Mouse (Mus musculus) T-cell, adult 2 months (primary cell): ENCODE measurements around the gene Tbx5.
"Not testable (repeated sequence)": the region's sequence is repeated elsewhere in the genome, so short reads cannot be mapped to it uniquely, and the experiment has no call there.

Experiments
- DNase-seq: peaks from one replicate; pipeline ENCODE4 v3.0.0; 2022; ENCODE audit warnings: low spot score

Tbx5 gene

DNA sequence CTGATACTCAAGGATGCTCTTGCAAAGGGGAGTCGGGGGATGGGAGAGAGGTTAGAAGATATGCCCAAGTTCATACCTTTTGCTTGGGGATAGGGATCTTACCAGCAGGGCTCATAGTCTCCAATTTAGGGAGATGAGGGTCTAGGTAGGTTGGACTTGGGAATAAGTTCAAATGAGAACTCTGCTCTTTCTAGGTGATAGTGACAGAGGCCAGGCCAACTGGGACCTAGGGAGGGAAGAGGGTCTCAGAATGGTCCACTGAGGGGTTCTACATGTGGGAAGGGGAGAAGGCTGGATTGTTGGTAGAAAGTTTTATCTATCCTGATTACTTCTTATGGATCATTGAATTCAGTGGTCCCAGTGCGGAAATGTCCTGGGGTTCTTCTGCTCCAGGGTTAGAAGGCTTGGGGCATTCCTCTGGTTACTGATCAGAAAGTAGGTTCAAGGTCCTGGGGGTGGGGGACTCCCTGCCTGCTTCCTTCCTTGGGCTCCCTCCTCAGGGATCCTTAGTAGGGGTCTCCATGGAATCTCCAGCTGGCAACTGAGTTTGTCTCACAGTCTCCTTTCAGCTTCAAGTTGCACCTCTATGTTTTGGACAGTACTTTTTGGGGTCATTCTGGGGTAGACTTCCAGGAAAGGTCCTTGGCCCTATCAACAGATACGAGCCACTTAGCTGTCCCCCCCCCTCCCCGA lies 10.4 kb downstream of the Tbx5 start:
- no peak for DNase-seq

DNA sequence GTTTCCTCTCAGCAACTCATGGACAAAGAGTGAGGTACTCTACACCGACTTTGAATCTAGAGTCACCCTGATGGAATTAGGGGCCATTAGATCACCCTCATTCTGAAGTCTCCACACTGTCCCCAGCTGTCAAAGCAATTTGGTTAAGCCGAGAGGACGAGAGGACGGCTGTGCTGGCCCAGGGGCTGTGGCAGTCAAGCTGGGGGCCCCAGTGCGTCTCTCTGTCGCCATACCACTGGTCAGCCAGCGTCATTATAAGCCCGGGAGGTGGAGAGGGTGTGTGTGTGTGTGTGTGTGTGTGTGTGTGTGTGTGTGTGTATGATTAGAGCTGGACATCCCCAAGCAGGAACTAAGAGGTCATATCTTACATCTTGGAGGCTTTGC lies 10.9 kb downstream of the Tbx5 start:
- no peak for DNase-seq

DNA sequence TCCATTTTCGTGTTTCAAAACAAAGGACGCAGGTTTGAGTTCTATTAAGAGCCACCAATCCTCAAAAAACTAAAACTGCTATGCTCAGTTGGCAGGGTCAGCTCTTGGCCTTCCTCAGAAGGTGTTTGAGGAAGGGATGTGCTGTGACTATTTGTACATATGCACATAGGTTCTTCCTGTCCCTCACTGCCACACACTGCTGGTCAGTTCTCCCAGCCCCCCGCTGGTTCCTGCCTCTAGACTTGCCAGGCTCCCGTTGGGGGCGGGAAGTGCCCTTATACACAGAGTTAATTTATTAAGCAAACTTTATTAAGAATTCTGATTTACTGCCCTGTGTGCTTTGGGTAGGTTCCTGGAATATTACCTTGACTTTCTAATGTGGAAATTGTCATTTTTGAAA lies 11.9 kb downstream of the Tbx5 start:
- no peak for DNase-seq

DNA sequence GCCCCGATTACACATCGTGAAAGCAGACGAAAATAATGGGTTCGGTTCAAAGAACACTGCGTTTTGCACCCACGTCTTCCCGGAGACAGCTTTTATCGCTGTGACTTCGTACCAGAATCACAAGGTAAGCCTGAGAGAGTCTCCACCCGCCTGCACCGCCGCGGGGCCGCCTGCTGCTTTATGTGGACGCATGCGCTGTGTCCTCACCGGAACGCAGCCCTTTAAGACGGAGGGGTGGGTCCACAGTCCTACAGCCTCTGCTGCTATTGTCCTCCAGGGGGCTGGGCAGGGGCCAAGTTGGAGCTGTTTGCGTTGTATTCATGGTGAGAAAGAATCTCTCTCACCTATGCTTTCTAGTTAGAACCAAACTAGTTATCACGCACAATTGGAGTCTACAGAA lies 12.5 kb downstream of the Tbx5 start:
- DNase-seq: no peak

DNA sequence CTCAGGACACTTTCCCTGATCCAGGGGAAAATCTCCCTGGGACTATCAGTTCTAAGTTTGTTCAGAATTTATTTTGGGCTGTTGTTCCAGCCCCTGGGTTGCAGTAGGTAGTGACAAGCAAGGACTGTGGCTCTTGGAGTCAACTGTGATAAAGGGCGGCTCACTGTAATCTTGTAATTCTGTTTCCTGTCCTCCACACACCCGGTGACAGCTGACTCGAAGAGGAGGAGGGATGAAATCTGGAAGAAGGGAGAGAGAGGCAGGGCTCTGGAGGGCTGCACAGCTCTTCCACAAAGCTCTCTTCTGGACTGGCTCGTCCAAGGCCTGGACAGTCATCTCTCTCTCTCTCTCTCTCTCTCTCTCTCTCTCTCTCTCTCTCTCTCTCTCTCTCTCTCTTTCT lies 24.6 kb downstream of the Tbx5 start:
- no peak for DNase-seq

DNA sequence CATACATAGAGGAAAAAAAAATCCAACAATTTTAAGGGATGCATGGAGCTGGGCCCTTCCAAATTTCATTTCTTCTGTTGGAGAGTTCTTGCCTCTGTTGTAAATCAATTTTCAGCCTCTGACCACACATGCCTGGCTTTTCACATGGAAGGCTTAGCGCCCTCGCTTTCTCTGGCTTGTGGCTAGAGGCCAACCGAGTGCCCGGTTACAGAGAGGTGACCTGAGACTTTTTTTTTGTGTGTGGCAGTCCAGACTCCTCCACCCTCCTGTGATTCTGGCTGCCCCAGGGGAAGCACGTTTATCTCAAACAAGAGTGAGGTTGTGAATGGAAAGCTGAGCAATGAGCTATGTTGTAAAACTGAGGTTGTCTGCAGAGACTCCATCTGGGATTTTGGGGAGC lies 28.8 kb downstream of the Tbx5 start:
- no peak for DNase-seq

DNA sequence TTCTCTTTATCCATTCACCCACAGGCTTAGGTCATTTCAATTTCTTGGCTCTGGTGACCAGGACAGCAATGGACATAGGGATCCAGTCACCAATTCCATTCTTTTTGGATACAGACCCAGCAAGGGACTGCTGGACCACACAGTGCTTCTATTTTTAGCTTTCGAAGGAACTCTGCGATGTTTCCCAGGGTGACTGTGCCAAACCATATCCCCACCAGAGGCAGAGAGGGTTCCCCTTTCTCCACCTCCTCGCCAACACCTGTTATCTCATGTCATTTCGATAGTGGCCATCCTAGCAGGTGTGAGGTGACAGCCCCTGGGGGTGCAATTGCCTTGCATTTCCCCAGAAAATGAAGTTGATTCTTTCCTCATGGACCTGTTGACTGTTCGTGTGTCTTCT lies 30.0 kb downstream of the Tbx5 start:
- no peak for DNase-seq

DNA sequence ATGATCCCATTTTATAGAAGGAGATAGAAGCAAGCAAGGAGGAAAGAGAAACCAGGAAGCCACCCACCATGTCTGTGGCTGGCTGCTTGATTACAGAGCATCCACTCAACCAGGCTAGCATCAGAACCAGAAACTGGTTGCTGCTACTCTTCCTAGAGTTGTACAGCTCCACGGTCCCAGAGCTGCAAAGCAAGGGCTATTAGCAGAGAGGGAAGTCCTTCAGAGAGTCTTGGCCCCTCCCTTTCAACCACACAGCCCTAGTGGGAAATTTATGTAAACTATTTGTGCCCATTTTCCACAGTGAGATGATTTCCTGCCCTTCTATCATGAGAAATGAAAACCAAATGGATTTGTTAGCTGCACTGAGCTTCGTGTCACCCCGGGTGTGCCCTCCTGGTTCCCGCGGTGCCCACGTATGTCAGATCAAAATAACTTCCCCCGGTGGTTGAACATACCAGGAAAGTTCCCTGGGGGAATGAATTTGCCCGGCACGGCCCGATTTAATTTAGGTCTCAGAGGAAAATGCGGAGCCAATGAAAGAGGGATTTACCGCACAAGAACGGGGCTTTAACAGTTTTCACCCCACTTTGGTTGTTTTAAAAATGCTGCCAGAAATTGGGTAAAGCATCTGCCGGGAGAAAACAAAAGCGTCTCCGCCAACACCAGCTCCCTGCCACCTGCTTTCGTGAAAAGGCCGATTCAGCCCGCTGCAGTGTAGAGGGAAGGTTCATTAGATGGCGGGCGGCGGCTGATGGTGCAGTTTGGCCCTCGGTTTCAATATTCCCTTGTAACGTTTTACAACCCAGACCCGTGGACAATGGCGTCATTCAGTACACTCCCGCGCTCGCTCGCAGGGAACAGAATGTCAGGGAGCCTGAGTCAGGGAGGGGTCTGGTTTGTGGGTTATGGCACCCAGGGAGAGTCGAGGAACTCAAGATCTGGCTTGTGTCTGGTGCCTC lies 34.1 kb downstream of the Tbx5 start:
- DNase-seq: no peak

DNA sequence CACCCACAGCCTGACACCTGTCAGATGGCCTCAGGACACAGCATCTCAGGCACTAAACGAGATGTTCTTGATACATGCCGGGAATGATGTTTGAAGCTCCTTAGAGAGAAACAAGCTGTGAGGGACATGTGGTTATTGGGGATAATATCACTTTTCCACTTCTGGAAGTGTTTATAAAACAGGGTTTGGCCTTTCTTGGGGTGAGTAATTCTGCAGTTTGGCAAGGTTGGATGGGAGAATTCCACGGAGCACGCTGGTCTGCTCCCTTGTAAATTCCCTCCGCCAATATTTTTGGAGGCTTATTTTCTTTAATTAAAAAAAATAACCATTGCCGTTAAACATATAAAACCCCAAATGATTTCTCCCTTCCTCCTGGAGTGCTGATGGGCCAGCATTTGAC lies 35.5 kb downstream of the Tbx5 start:
- DNase-seq: no peak

DNA sequence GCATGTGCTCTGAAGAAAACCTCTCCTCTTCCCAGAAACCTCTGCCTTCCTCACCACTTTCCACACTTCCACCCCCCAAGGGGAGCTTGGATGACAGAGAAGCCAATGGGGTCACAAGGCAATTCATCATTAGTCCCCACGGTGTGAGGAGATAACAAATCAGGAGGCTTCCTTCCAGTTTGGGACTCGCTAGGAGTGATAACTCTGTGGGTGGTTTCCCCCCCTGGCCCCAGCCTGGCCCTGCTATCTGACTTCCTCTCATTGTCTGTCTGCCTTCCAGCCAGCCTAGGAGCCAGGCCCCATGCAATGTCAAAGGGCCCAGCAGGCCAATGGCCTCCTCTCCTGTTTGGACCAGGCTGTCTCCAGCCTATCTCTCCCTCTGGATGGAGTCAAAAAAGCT lies 43.0 kb downstream of the Tbx5 start:
- no peak for DNase-seq

DNA sequence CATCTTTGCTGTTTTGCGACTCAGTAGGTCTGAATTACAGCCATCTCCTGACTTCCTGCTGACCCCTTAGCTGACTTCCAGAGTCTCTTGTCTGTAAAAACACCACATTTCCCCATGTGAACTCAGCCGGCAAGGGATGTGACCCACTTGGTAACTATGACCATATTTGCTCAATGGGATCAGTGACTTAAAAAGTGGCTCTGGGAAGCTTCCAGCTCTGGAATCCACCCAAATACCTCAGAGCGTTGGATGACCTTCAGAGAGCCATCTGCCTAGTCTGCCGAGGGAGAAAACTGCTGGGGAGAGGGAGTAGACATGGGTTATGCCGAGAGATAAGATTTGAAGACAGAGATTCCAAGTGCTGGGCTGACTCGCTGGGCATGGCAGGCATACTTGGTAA lies 44.7 kb downstream of the Tbx5 start:
- no peak for DNase-seq

DNA sequence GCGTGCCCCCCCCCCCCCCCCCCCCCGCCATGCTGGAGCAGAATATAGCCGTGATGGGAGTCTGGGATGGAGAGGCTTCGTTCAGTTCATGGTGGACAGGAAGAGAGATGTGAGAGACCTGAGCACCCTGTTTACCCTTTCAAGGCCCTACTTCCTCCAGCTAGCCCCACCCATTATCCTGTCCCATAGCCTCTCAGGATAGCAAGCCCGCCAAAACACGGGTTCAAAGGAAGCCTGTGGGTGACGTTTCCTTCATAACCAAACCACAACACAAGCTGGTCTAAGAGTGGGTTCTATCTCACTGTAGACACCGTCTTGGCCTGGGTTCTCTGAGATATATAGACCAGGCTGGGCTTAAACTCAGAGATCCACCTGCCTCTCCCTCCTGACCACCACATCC lies 53.1 kb downstream of the Tbx5 start:
- DNase-seq: no peak

DNA sequence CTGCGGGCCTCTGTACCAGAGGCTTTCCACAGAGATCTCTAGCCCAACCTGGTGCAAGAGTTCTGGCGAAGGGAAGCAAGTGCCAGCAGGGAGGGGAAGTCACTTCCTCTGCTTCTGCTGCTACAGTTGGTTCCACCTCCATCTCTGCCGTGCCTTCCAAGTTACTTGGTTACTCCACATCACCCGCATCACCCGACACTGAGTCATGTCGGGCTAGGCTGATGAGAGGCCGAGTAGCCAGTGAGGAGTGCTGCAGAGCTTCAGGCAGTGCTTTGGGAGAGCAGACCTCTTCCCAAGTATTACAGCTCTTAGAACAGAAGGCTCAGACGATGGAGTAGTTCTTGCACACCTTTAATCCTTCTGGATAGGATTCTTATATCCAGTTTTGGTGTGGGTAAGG lies 54.9 kb downstream of the Tbx5 start:
- no peak for DNase-seq

DNA sequence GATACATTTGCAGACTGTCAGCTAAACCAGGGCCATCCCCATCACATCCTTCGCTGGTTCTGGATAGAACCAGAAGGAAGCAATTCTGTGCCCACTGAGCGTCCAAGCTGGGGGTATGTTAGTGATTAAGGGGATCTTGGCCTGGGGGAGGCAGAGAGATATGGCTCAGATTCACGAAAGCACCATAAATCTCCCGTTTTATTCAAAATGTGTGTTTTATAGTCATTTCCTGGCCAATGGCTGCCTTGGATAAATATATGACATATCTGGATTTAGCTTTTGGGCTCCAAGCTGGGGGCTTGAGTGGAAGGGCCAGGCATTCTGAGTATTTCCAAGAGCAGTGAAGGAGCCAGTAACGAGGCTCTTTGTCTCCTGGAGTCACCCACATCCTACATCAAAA lies 59.5 kb downstream of the Tbx5 start:
- DNase-seq: no peak

DNA sequence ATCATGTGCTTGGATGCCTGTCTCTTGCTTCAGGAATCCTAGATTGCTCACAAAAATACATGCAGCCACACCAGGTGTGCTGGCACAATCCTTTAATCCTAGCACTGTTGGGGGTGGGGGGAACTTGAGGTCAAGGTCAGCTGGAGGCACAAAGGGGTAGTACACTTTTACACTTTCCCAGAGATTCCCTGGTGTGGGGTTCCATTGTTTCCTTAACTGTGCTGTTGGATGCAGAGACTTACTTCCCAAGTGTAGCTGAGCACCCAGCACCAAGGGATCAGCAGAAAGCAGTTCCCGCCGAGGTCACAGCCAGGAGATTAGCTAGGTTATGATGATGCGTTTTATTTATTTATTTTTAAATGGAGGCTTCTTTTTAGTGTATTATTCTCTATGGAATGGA lies 60.6 kb downstream of the Tbx5 start:
- no peak for DNase-seq

DNA sequence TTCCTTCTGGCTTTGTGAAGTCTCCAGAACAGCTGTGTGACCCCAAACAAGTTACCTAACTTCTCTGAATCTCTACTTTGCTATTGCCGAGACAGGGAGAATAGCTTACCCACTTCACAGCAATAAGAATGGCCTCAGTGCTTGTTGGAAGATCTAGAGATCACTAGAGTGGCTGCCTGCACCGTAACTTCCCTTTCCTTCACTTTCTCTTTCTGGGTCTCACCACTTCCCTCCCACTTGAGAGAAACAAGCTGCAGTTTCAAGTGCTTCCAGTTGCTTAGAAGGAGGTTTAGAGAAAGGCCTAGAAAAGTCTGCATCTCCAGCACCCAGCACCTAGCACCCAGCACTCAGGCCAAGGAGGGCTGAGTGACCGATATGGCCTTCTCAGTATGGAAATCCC lies 64.1 kb downstream of the Tbx5 start:
- no peak for DNase-seq

DNA sequence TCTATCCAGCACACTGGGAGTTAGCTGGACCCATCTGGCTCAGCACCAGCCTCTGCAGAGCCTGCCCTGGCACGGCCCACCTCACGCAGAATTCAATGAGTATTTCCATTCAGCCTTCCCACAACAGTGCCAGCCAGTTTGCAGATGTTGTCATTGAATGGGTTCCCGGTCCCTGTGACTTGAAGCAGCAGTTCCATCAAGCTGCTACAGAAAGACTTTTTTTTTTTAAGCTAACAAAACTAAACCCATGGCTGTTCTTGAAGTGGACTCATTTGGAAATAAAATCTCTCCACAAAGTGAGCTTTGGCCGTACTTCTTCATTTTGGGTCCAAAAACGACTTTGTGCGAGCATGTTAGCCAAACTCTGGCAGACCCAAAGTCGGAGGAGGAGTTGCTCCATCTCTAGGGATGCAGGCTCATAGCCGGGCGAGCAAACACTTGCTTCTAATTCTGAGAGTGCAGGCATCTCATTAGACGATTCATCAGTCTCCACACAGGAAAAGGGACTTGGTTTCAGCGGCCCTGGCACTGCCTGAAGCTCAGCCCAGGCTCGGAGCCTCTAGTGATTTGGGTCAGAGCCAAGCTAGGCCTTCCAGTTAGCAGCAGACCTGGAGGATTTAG lies 84.2 kb downstream of the Tbx5 start:
- DNase-seq: no peak

DNA sequence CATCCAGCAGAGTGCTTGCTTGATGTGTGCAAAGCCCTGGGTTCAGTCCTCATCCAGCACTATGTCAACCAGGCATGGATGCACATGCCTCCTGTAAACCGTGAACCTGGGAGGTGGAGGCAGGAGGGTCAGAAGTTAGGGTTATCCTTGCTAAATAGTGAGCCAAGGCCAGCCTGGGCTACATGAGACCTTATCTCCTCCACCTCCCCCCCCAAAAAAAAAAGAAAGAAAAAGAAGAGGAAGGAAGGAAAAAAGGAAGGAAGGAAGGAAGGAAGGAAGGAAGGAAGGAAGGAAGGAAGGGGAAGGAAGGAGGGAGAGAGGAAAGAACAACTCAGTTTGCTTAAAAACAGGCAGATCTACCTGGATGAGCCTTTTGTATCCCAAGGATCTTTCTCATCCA lies 85.9 kb downstream of the Tbx5 start:
- DNase-seq: not testable (repeated sequence)

DNA sequence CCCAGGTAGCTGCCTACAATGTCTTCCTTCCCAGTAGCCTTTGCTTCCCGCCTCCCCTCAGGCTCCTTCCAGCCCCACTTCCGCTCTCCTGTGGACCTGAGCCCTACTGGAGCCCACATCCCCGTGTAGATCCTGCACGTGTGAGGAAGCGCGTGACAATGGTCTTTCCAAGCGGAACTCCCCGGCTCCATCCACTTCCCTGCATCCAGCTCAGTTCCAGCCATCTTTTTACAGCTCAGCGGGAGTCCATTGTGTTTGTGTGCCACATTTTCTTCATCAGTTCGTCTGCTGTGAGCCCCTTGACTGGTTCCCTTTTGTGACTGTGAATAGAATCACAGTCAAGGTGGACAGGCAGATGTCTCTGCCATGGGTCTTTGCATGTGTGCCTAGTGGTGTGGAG lies 88.5 kb downstream of the Tbx5 start:
- no peak for DNase-seq

DNA sequence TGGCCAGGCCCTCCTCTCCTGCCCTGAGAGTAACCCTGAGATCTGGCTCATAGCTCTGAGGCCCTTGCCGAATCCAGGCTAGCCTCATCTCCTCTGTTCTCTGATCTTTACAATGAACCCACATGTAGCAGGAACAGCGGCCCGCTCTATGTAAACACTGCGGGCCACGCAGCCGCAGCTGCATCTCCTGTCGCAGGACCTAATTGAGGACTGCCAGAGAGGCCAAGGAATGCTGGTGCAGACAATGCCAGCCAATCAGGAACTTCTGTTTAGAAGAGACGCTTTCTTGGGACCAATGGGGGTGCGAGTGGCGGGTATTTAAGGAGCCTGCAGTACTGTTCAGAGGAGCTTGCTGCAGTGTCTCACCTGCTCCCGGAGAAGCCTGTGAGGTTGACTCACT lies 89.8 kb downstream of the Tbx5 start:
- no peak for DNase-seq
